Mouse (Mus musculus) hindbrain, embryonic 15.5 days (tissue): ENCODE measurements at regions not wholly inside any gene's neighbourhood (a gene's known extent, or its start where the extent isn't known, plus 50 kb on each side); places are given as distances from the start of the nearest gene placed in this dataset.

Source experiments
- ATAC-seq: fragments of 200-750 bp; cut with Nextera tagmentation; 2 replicates; pipeline ENCODE4 v1.8.0; 2017; ENCODE audit warnings: low read depth, moderate number of reproducible peaks, moderate TSS enrichment; ENCODE audit not compliant: low FRiP score
- H3K27ac ChIP-seq: fragments of 300-500 bp; sonication (generic); replicated peaks from 2 replicates; pipeline ENCODE4 v1.5.1; 2015; ENCODE audit warnings: mild to moderate bottlenecking, inconsistent platforms
- H3K27me3 ChIP-seq: fragments of 300-500 bp; sonication (generic); 2 replicates; pipeline ENCODE4 v1.6.1; 2015; ENCODE audit warnings: control low read depth, inconsistent platforms
- H3K36me3 ChIP-seq: fragments of 300-500 bp; sonication (generic); 2 replicates; pipeline ENCODE4 v1.6.1; 2015; ENCODE audit warnings: control low read depth, inconsistent platforms
- H3K4me1 ChIP-seq: fragments of 300-500 bp; sonication (generic); replicated peaks from 2 replicates; pipeline ENCODE4 v1.6.1; 2015; ENCODE audit warnings: control low read depth, inconsistent platforms
- H3K4me2 ChIP-seq: fragments of 300-500 bp; sonication (generic); 2 replicates; pipeline ENCODE4 v1.6.1; 2015; ENCODE audit warnings: moderate library complexity, mild to moderate bottlenecking, inconsistent platforms
- H3K4me3 ChIP-seq: fragments of 300-500 bp; sonication (generic); 2 replicates; pipeline ENCODE4 v1.5.1; 2015; ENCODE audit warnings: mild to moderate bottlenecking, inconsistent platforms
- H3K9ac ChIP-seq: fragments of 300-500 bp; sonication (generic); 2 replicates; pipeline ENCODE4 v1.6.1; 2015; ENCODE audit warnings: inconsistent platforms
- H3K9me3 ChIP-seq: fragments of 300-500 bp; sonication (generic); 2 replicates; pipeline ENCODE4 v1.6.1; 2016; ENCODE audit warnings: control low read depth, inconsistent platforms
- WGBS: fragments of 180-500 bp; shearing (Covaris S2); methylation state at CpG from one replicate; pipeline ENCODE4 v1.1.7; 2015; 5-methylcytosine and 5-hydroxymethylcytosine counted together

DNA sequence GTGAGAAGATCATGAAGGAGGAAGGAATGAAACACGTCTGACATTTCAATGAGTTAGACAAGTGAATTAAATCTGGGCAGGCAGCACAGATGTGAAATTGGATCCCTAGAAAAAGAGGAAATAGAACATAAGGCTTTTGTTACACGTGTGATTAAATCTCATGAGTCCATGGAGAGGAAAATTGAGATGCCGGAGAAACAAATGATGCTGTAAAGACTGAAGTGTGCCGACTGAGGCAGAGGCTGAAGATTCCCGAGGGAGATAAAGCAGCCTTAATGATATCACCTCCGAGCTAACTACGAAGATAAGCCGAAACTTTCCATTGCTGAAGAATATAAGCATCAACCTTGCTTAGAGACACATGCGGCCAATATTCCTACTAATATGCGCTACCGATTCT lies 390.0 kb downstream of the Nup35 start:
- Histone ChIP-seq H3K27ac (no peak overlapping the region), H3K36me3 (no peaks in the 10 kb centered on the region), H3K9ac (no peak overlapping the region), H3K4me3 (no peak overlapping the region), H3K4me2 (no peak overlapping the region), H3K4me1 (no peaks in the 10 kb centered on the region), H3K9me3 (0 out of 2 replicates have a peak, but pooled peaks cover 4% of the 10 kb centered on the region), H3K27me3 (no peaks in the 10 kb centered on the region)
- ATAC-seq: no peak
- WGBS: 71% methylated on average over 11 of the region's 11 CpGs

DNA sequence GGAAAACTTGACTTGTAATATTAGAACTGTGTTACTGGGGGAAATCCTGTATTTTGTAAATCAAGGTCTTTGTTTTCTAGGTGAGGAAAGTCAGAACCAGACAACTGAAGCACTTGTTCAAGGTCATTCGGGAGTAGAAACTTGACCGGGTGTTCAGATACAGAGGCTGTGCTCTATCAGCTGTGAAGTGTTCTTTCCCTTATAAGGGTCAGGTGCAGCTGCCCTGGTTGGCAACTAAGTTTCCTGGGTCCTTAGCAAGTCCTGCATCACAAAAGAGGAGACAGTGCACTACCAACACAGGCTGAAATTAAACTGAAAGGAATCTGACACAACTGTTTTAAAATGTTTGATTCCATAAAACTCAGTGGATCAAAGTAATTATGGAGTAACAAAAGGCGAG lies 406.6 kb downstream of the Nup35 start:
- no peak overlapping the region for H3K27ac ChIP-seq
- WGBS: 92% methylated on average over 3 of the region's 3 CpGs
- no peak overlapping the region for H3K4me2 ChIP-seq
- H3K9ac ChIP-seq: no peak overlapping the region
- H3K9me3 ChIP-seq: peaks cover 3% of the 10 kb centered on the region; the same call in 1 of the 2 replicates
- no peaks in the 10 kb centered on the region for H3K27me3 ChIP-seq
- no peaks in the 10 kb centered on the region for H3K36me3 ChIP-seq
- no peaks in the 10 kb centered on the region for H3K4me1 ChIP-seq
- H3K4me3 ChIP-seq: no peak overlapping the region
- ATAC-seq: no peak
